Mouse (Mus musculus): ENCODE measurements around the gene Sesn3.
"Not testable (repeated sequence)": the region's sequence is repeated elsewhere in the genome, so short reads cannot be mapped to it uniquely, and the experiment has no call there.

DNA sequence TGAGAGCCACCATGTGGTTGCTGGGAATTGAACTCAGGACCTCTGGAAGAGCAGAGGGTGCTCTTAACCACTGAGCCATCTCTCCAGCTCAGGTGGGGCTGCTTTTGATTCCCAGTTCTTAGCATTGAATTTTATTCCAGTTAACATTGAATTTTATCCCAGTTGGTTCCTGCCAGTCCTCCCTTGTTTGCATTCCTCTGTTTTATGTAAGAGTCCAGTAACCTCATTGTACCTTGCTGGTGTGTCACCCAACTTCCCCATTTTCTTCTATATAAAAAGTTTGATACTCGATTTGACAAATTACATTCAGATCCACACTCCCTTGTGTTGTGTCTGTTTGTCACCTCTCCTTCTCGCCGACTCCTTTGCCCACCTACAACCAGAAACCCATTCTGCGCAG is 71.0 kb downstream of the Sesn3 start:
- TF ChIP-seq CTCF, POLR2A (IDR thresholded peaks at IDR 0.05; ENCODE audit: extremely low read depth, insufficient read depth, low read length): not testable (repeated sequence)

Data from cortical plate, adult 2 months (tissue).